Mouse (Mus musculus): ENCODE results near the gene Col7a1.

DNA sequence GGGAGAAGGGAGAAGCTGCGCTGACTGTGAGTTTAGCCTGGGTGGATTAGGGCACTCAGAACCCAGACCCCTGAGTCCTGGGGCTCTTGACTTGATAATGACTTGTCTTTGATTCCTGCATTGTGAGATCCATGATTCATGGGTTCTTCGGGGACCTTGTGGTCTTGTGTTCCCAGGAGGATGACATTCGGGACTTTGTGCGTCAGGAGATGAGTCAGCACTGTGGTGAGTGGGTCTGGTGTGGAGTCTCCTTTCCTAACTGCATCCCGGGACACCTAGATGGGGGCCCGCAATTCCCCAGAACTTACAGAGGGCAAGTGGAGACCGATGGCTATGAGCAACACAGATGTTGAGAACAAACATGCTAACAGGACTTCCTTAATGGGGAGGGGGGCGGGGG is 29.1 kb downstream of the Col7a1 start:
- TF ChIP-seq CTCF (IDR thresholded peaks at IDR 0.05) (no peak), EP300 (IDR thresholded peaks at IDR 0.05) (no peak)
